Mouse (Mus musculus) thymus, adult 2 months (tissue): ENCODE data around the gene Spata2l. TPM values are rescaled to one million over a fixed set of nuclear protein-coding genes. Genes with fewer than 3 reads are reported as not detected.
"Not testable (repeated sequence)": the region's sequence is repeated elsewhere in the genome, so short reads cannot be mapped to it uniquely, and the experiment has no call there.

ENCODE experiments used
- DNase-seq: peaks from one replicate; pipeline ENCODE4 v3.0.0; 2021
- H3K27ac ChIP-seq: fragments of 200-500 bp; 2 replicates; pipeline ENCODE4 v1.5.1; 2012; ENCODE audit warnings: low read length, control low read depth; ENCODE audit not compliant: control insufficient read depth, insufficient read depth
- H3K27me3 ChIP-seq: fragments of 200-500 bp; 2 replicates; pipeline ENCODE4 v1.6.1; 2012; ENCODE audit warnings: mild to moderate bottlenecking, low read length, moderate library complexity, mixed read lengths; ENCODE audit not compliant: control insufficient read depth, insufficient read depth
- H3K36me3 ChIP-seq: fragments of 200-500 bp; 2 replicates; pipeline ENCODE4 v1.6.1; 2012; ENCODE audit warnings: mild to moderate bottlenecking, low read length, moderate library complexity; ENCODE audit not compliant: control insufficient read depth, insufficient read depth
- H3K4me1 ChIP-seq: fragments of 200-500 bp; replicated peaks from 2 replicates; pipeline ENCODE4 v1.6.1; 2012; ENCODE audit warnings: low read length; ENCODE audit not compliant: control insufficient read depth, insufficient read depth
- H3K4me3 ChIP-seq: fragments of 200-500 bp; 2 replicates; pipeline ENCODE4 v1.5.1; 2012; ENCODE audit warnings: mild to moderate bottlenecking, low read length, control low read depth, moderate library complexity; ENCODE audit not compliant: control insufficient read depth, insufficient read depth
- CTCF ChIP-seq: fragments of 200-500 bp; IDR thresholded peaks from 2 replicates; pipeline ENCODE4 v1.5.1; 2012; ENCODE audit warnings: mild to moderate bottlenecking, control low read depth, low read length, moderate library complexity, borderline replicate concordance; ENCODE audit not compliant: control insufficient read depth, poor library complexity, insufficient read depth; ENCODE audit errors: extremely low read depth
- POLR2A ChIP-seq: fragments of 200-500 bp; IDR thresholded peaks from 2 replicates; pipeline ENCODE4 v1.6.1; 2012; ENCODE audit warnings: mild to moderate bottlenecking, low read length, control low read depth, moderate library complexity; ENCODE audit not compliant: control insufficient read depth, poor library complexity, insufficient read depth; ENCODE audit errors: extremely low read depth
- WGBS: fragments of 180-500 bp; shearing (Covaris S2); methylation state at CpG from one replicate; pipeline ENCODE4 v1.1.7; 2018; 5-methylcytosine and 5-hydroxymethylcytosine counted together
- polyA plus RNA-seq: library from polyadenylated mRNA; depleted of rRNA; stranded (reverse); fragments of >200 nt; gene quantifications from 2 replicates; pipeline ENCODE4 v1.2.3, GENCODE M21; 2012

Spata2l gene
- polyA plus RNA-seq, 1 experiment = 34.0 TPM

- Histone ChIP-seq H3K36me3 (no peaks in the 10 kb centered on the region), H3K4me1 (peaks cover 15% of the 10 kb centered on the region), H3K27me3 (no peaks in the 10 kb centered on the region), H3K27ac (no peak overlapping the region), H3K4me3 (peak overlapping the region; percentile 87)
- WGBS = 40% methylated on average over 13 of the region's 13 CpGs
- DNase-seq = no peak
- no peak for TF ChIP-seq CTCF
- TF ChIP-seq POLR2A = no peak
Observed at GRCm38 (mm10) chr8:123234918-123235519, 1.0 kb downstream of the Spata2l start.

- DNase-seq = no peak
- Histone ChIP-seq H3K4me3 (no peak overlapping the region), H3K36me3 (no peaks in the 10 kb centered on the region), H3K4me1 (peaks cover 15% of the 10 kb centered on the region), H3K27ac (no peak overlapping the region), H3K27me3 (no peaks in the 10 kb centered on the region)
- 92% methylated on average over 11 of the region's 11 CpGs for WGBS
- TF ChIP-seq POLR2A (no peak), CTCF (no peak)
Observed at GRCm38 (mm10) chr8:123233760-123234159, 2.3 kb downstream of the Spata2l start.

GRCm38 (mm10) chr8:123233300-123233699 lies 2.7 kb downstream of the Spata2l start:
- Histone ChIP-seq H3K36me3 (no peaks in the 10 kb centered on the region), H3K27ac (no peak overlapping the region), H3K4me3 (no peak overlapping the region), H3K4me1 (peaks cover 15% of the 10 kb centered on the region), H3K27me3 (no peaks in the 10 kb centered on the region)
- DNase-seq = no peak
- WGBS = 84% methylated on average over 13 of the region's 13 CpGs
- TF ChIP-seq POLR2A (no peak), CTCF (no peak)

DNA sequence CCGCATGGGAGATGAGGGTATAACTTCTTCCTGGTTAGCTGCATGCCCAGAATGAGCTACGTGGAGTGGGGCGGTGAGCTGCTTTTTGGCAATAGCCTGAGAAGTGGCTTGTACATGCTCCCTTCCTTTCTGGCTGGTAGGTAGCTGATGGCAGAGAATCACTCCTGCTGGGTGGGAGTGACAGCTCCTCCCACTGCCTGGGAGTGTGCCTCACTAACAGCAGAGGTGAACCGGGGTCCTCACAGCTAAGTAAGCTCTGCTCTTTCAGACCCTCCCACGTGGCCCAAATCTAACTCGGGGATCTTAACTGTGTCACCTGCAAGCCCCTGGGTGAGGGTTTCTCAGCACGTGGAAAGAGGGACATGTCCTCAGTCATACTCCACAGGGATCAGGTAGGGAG lies 3.5 kb downstream of the Spata2l start:
- Histone ChIP-seq H3K27me3 (no peaks in the 10 kb centered on the region), H3K36me3 (no peaks in the 10 kb centered on the region), H3K4me1 (peaks cover 15% of the 10 kb centered on the region), H3K27ac (no peak overlapping the region), H3K4me3 (no peak overlapping the region)
- TF ChIP-seq POLR2A = no peak
- TF ChIP-seq CTCF = no peak
- DNase-seq = no peak
- 80% methylated on average over 7 of the region's 7 CpGs for WGBS

GRCm38 (mm10) chr8:123231742-123232141 lies 4.3 kb downstream of the Spata2l start:
- H3K36me3 ChIP-seq = no peaks in the 10 kb centered on the region
- no peak for DNase-seq
- TF ChIP-seq CTCF (no peak), POLR2A (no peak)

DNA sequence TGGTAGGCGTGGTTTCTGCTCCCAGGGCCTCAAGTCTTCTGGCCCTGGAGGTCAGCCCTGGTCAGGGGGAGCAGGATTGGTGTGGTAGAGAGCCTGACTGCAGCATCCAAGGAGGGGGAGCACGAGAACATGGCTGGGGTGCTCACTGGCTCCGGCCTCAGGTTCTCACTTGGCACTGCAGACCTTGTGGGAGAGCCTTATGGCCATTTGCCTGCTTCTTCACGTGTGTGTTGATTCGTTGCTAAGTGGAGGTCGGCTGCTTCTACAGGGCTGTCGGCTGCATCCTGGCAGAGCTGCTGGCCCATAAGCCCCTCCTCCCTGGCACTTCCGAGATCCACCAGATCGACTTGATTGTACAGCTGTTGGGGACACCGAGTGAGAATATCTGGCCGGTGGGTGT lies 5.7 kb downstream of the Spata2l start:
- not testable (repeated sequence) for H3K27me3 ChIP-seq, DNase-seq, H3K4me1 ChIP-seq, H3K4me3 ChIP-seq, H3K27ac ChIP-seq, H3K36me3 ChIP-seq
- 88% methylated on average over 11 of the region's 11 CpGs for WGBS

More at GRCm38 (mm10) chr8:123231742-123232141, 4.3 kb downstream of the Spata2l start:
- peaks cover 15% of the 10 kb centered on the region for H3K4me1 ChIP-seq
- H3K27me3 ChIP-seq = no peaks in the 10 kb centered on the region
- 87% methylated on average over 5 of the region's 5 CpGs for WGBS
- H3K27ac ChIP-seq = no peak overlapping the region
- no peak overlapping the region for H3K4me3 ChIP-seq

- DNase-seq = no peak
- no peaks in the 10 kb centered on the region for H3K36me3 ChIP-seq
- H3K27me3 ChIP-seq = no peaks in the 10 kb centered on the region
- H3K27ac ChIP-seq = no peak overlapping the region
- no peak for TF ChIP-seq CTCF
- no peak for TF ChIP-seq POLR2A
- no peak overlapping the region for H3K4me3 ChIP-seq
- peaks cover 7% of the 10 kb centered on the region for H3K4me1 ChIP-seq
- 89% methylated on average over 1 of the region's 1 CpGs for WGBS
Observed at GRCm38 (mm10) chr8:123228416-123228815, 7.6 kb downstream of the Spata2l start.
